Mouse (Mus musculus) forebrain, embryonic 14.5 days (tissue): ENCODE data around the gene Wdr54. TPM values are rescaled to one million over a fixed set of nuclear protein-coding genes. Genes with fewer than 3 reads are reported as not detected.

ENCODE experiments used
- ATAC-seq: fragments of 200-750 bp; cut with Nextera tagmentation; 2 replicates; pipeline ENCODE4 v1.8.0; 2017; ENCODE audit warnings: mild to moderate bottlenecking, moderate library complexity
- DNase-seq: peaks from one replicate; pipeline ENCODE4 v3.0.0-alpha.2; 2015; ENCODE audit warnings: low spot score
- H3K27ac ChIP-seq: fragments of 300-500 bp; sonication (generic); 2 replicates; pipeline ENCODE4 v1.5.1; 2014; ENCODE audit warnings: low read depth, mild to moderate bottlenecking, control low read depth, low read length, moderate library complexity
- H3K27me3 ChIP-seq: fragments of 300-500 bp; sonication (generic); replicated peaks from 2 replicates; pipeline ENCODE4 v1.6.1; 2014; ENCODE audit warnings: low read length, control low read depth, mixed read lengths; ENCODE audit not compliant: control insufficient read depth, insufficient read depth
- H3K36me3 ChIP-seq: fragments of 300-500 bp; sonication (generic); 2 replicates; pipeline ENCODE4 v1.6.1; 2014; ENCODE audit warnings: low read length, control low read depth; ENCODE audit not compliant: control insufficient read depth, insufficient read depth
- H3K4me1 ChIP-seq: fragments of 300-500 bp; sonication (generic); 2 replicates; pipeline ENCODE4 v1.6.1; 2014; ENCODE audit warnings: antibody characterized with exemption, low read length, control low read depth; ENCODE audit not compliant: control insufficient read depth, insufficient read depth
- H3K4me2 ChIP-seq: fragments of 300-500 bp; sonication (generic); 2 replicates; pipeline ENCODE4 v1.6.1; 2014; ENCODE audit warnings: mild to moderate bottlenecking, control low read depth, low read length
- H3K4me3 ChIP-seq: fragments of 300-500 bp; sonication (generic); 2 replicates; pipeline ENCODE4 v1.5.1; 2014; ENCODE audit warnings: low read depth, low read length, control low read depth
- H3K9ac ChIP-seq: fragments of 300-500 bp; sonication (generic); 2 replicates; pipeline ENCODE4 v1.6.1; 2014; ENCODE audit warnings: mild to moderate bottlenecking, low read length, control low read depth, moderate library complexity
- H3K9me3 ChIP-seq: fragments of 300-500 bp; sonication (generic); replicated peaks from 2 replicates; pipeline ENCODE4 v1.6.1; 2016; ENCODE audit warnings: low read length, control low read depth, mixed read lengths; ENCODE audit not compliant: control insufficient read depth
- WGBS: fragments of 180-500 bp; shearing (Covaris S2); extraction: QIAGEN DNeasy Blood & Tissue Kit; methylation state at CpG from one replicate; pipeline ENCODE4 v1.1.7; 2014; 5-methylcytosine and 5-hydroxymethylcytosine counted together
- polyA plus RNA-seq: library from polyadenylated mRNA; unstranded; fragments of >200 nt; fragmentation: Nextera tagmentation; extraction: Ambion mirVana; gene quantifications from 2 replicates; pipeline ENCODE4 v1.2.1, GENCODE M21; 2014

Wdr54 gene
- polyA plus RNA-seq, 1 experiment from 2014 or later, result 23.9 TPM

GRCm38 (mm10) chr6:83180605-83181004 is 24.4 kb upstream of the Wdr54 start:
- H3K27me3 ChIP-seq, result no peaks in the 10 kb centered on the region
- H3K4me2 ChIP-seq, result no peak overlapping the region; the same call in 1 of the 2 replicates
- H3K27ac ChIP-seq, result no peak overlapping the region
- H3K9me3 ChIP-seq, result no peaks in the 10 kb centered on the region
- no peak overlapping the region for H3K9ac ChIP-seq
- DNase-seq (no peak), ATAC-seq (no peak)
- H3K4me1 ChIP-seq, result peaks cover 12% of the 10 kb centered on the region; the same call in 1 of the 2 replicates
- H3K4me3 ChIP-seq, result no peak overlapping the region
- peaks cover 26% of the 10 kb centered on the region for H3K36me3 ChIP-seq
- 84% methylated on average over 6 of the region's 6 CpGs for WGBS

- peaks cover 10% of the 10 kb centered on the region; the same call in 1 of the 2 replicates for H3K4me1 ChIP-seq
- peak overlapping the region; percentile 60 for H3K9ac ChIP-seq
- peak overlapping the region; percentile 55 for H3K4me2 ChIP-seq
- WGBS, result 13% methylated on average over 12 of the region's 12 CpGs
- peak overlapping the region; percentile 28 for H3K4me3 ChIP-seq
- no peaks in the 10 kb centered on the region for H3K27me3 ChIP-seq
- peak; percentile 85 for ATAC-seq
- peak; percentile 79 for DNase-seq
- no peaks in the 10 kb centered on the region for H3K9me3 ChIP-seq
- H3K36me3 ChIP-seq, result peaks cover 21% of the 10 kb centered on the region
- H3K27ac ChIP-seq, result no peak overlapping the region
Observed at GRCm38 (mm10) chr6:83179390-83180117, 23.4 kb upstream of the Wdr54 start.

GRCm38 (mm10) chr6:83175996-83176395 is 19.8 kb upstream of the Wdr54 start:
- H3K4me3 ChIP-seq, result no peak overlapping the region
- H3K9ac ChIP-seq, result no peak overlapping the region
- H3K27me3 ChIP-seq, result no peaks in the 10 kb centered on the region
- H3K36me3 ChIP-seq, result no peaks in the 10 kb centered on the region; the same call in 1 of the 2 replicates
- no peaks in the 10 kb centered on the region for H3K9me3 ChIP-seq
- DNase-seq (no peak), ATAC-seq (no peak)
- H3K4me2 ChIP-seq, result no peak overlapping the region
- WGBS, result 83% methylated on average over 8 of the region's 8 CpGs
- H3K27ac ChIP-seq, result no peak overlapping the region
- H3K4me1 ChIP-seq, result peaks cover 10% of the 10 kb centered on the region; the same call in 1 of the 2 replicates

GRCm38 (mm10) chr6:83172240-83172920 is 16.2 kb upstream of the Wdr54 start:
- Histone ChIP-seq H3K4me2 (peak overlapping the region; percentile 30), H3K4me1 (no peaks in the 10 kb centered on the region), H3K36me3 (no peaks in the 10 kb centered on the region; the same call in 1 of the 2 replicates), H3K4me3 (peak overlapping the region; percentile 12), H3K9me3 (no peaks in the 10 kb centered on the region), H3K9ac (peak overlapping the region; percentile 48), H3K27ac (peak overlapping the region; percentile 22; the same call in 1 of the 2 replicates), H3K27me3 (no peaks in the 10 kb centered on the region)
- WGBS, result 60% methylated on average over 9 of the region's 9 CpGs
- peak; percentile 41 for DNase-seq
- ATAC-seq, result peak; percentile 55; the same call in 1 of the 2 replicates

- no peak for DNase-seq
- Histone ChIP-seq H3K4me1 (peaks cover 9% of the 10 kb centered on the region; the same call in 1 of the 2 replicates), H3K27ac (no peak overlapping the region), H3K9ac (no peak overlapping the region), H3K36me3 (no peaks in the 10 kb centered on the region; the same call in 1 of the 2 replicates), H3K9me3 (no peaks in the 10 kb centered on the region), H3K4me2 (peak overlapping the region; percentile 30), H3K27me3 (no peaks in the 10 kb centered on the region), H3K4me3 (no peak overlapping the region)
- WGBS, result 86% methylated on average over 5 of the region's 5 CpGs
- no peak for ATAC-seq
Observed at GRCm38 (mm10) chr6:83171063-83171462, 14.9 kb upstream of the Wdr54 start.

GRCm38 (mm10) chr6:83169872-83170271 is 13.7 kb upstream of the Wdr54 start:
- no peak overlapping the region for H3K27ac ChIP-seq
- no peak overlapping the region for H3K4me3 ChIP-seq
- H3K36me3 ChIP-seq, result no peaks in the 10 kb centered on the region; the same call in 1 of the 2 replicates
- ATAC-seq, result no peak
- H3K4me2 ChIP-seq, result no peak overlapping the region
- H3K4me1 ChIP-seq, result peaks cover 14% of the 10 kb centered on the region
- H3K9ac ChIP-seq, result no peak overlapping the region
- DNase-seq, result no peak
- no peaks in the 10 kb centered on the region for H3K9me3 ChIP-seq
- H3K27me3 ChIP-seq, result no peaks in the 10 kb centered on the region
- WGBS, result 88% methylated on average over 5 of the region's 5 CpGs

GRCm38 (mm10) chr6:83166243-83166630 is 10.0 kb upstream of the Wdr54 start:
- peak overlapping the region; percentile 90 for H3K9ac ChIP-seq
- peaks cover 23% of the 10 kb centered on the region for H3K27me3 ChIP-seq
- peak overlapping the region; percentile 88 for H3K4me2 ChIP-seq
- H3K9me3 ChIP-seq, result no peaks in the 10 kb centered on the region
- peak overlapping the region; percentile 85; the same call in 1 of the 2 replicates for H3K27ac ChIP-seq
- DNase-seq (no peak), ATAC-seq (peak; percentile 11)
- H3K36me3 ChIP-seq, result no peaks in the 10 kb centered on the region
- 1% methylated on average over 12 of the region's 12 CpGs for WGBS
- peak overlapping the region; percentile 89 for H3K4me3 ChIP-seq
- peaks cover 16% of the 10 kb centered on the region for H3K4me1 ChIP-seq

GRCm38 (mm10) chr6:83165607-83166242 is 9.5 kb upstream of the Wdr54 start, which contains the start of gene Dctn1:
TSS of gene Dctn1 (plus strand) at chr6:83165920.
- Histone ChIP-seq H3K36me3 (no peaks in the 10 kb centered on the region), H3K4me2 (peak within 1 kb of the TSS; percentile 88), H3K9me3 (no peaks in the 10 kb centered on the region), H3K4me3 (peak within 1 kb of the TSS; percentile 89), H3K27ac (peak within 1 kb of the TSS; percentile 85), H3K4me1 (peaks cover 16% of the 10 kb centered on the region), H3K27me3 (peaks cover 28% of the 10 kb centered on the region), H3K9ac (peak within 1 kb of the TSS; percentile 90)
- under 1% methylated on average over 58 of the region's 58 CpGs for whole genome bisulfite sequencing
- ATAC-seq (peak; percentile 91), DNase-seq (peak; percentile 97)
